Mouse (Mus musculus) heart, adult 9 months (tissue): Measurements from ENCODE around the gene Smyd2.

ENCODE experiments used
- DNase-seq, 2 experiments: peaks; one replicate each; pipeline ENCODE4 v3.0.0; 2022; ENCODE audit warnings: low spot score in 2 of 2

Smyd2 gene

DNA sequence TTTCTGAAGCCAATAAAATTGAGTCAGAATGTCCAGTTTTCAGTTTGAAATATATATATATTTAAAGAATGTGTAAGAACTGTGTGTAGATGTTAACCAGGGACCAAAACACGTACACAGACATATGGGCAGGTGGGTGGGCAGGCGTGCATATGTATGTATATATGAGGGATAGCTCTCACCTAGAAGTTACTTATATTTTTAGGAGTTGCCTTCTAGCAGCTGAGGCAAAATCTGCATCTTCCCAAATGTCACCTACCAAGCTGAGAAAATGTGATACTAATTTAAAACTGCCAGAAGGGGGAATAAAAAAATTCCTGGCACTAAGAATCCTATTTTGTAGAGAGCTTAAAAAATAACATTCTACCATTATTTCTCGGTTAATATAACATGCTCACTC lies 2.4 kb downstream of the Smyd2 start:
- no peak for DNase-seq

DNA sequence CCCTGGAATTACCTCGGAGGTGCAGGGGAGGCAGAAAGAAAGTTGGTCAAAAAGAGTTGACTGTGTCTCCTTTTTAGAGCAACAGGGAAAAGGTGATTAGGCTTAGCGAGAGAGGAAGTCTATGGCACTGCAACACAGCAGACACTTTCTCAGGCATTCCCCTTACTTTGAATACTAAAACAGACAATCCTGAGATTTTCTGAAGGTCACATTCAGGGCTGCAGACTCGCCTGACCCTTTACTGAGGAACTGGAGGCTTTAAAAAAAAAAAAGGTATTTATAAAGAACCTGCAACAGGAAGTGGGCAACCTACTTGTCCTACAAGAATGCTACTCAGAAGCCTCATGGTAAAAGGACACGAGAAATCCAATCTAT lies 5.0 kb downstream of the Smyd2 start:
- no peak for DNase-seq

DNA sequence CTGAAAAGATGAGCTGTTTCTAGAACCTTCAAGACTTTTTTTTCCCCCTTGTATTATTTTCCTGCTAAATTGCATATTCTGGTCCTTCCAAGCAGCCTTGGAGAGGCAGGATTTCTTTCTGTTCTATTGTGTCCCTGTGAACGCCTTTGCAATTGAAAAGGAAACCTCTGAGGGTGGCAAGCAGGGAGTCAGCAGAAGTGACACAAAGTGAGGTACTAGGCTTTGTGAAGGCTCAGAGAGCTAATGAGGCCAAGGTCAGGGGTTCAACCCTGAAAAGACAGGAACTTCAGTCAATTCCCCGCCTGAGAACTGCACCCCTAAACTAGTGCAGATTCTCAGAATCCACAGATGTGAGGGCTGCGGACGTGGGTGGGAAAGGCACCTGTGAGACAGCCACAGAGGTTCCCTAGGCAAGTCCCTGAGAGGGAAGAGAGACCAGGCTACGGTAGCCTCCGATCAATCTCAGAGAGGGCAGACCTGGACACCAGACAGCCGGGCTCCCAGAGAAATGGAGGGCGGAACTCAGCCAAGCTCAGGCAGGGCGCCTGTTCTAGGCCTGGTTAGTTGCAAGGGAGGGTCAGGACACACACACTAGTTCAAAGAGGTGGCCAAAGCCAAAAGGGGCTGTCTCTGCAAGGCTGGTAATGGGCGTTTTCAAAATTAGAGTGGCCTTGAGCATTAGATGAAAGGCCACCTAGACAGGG lies 5.6 kb downstream of the Smyd2 start:
- DNase-seq, result no peak

DNA sequence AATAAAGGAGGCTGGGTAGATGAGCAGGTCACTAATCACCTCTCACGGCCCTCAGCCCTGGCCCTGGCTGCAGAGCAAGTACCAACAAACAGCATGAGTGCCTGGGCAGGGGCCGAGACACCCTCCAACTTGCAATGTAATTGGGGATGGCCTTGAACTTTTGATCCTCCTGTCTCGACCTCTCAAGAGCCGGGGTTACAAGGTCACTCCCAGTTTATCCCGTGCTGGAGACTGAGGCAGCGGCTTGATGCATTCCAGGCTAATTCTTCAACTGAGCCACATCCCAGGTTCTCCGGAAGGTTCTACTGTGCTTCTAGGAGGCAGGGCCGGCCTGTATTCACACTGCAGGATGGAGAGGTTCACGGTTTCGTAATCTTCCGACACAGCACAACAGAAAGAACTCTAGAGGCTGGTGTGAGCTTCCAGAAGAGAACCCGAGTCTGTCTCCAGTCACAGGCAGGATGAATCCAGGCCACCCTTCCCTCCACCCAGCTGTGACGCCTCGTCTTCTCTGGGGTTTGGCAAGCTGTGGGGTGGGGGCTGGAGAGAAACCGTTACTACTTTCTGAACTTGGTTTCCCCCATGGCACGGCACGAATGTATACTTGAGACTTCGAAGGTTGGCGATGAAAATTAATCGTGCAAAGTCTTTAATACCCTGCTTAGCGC lies 8.9 kb downstream of the Smyd2 start:
- DNase-seq, result no peak

DNA sequence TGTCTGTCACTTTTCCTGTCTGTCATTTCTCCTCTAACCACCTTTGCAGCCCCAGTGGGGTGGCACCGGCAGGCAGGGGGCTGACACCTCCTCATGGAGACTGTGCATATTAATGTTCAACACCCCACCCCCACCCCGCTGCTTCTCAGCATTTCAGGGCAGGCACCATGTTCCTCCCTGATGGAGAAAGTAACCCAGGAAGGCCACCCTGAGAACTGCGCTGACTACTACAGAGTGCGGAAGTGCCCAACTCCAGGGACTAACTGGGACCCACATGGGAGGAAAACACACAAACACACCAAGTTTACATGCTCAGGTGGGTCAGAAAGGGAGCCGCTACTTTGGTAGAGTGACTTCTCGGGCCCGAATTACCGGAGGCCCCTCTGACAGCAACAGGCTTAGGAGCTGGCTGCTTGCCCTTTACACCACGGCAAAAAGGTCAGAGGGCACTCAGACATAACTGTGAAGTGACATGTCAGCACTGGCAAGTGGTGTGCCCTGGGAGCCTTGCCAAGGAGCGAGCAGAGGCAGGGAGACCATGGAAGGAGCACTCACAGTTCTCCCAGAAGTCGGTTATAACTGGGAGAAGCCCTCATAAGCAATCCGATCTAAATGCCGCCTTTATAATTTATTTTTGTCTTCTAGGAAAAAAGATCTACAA lies 11.3 kb downstream of the Smyd2 start:
- peak in 1 of 2 experiments; percentile 64 for DNase-seq

DNA sequence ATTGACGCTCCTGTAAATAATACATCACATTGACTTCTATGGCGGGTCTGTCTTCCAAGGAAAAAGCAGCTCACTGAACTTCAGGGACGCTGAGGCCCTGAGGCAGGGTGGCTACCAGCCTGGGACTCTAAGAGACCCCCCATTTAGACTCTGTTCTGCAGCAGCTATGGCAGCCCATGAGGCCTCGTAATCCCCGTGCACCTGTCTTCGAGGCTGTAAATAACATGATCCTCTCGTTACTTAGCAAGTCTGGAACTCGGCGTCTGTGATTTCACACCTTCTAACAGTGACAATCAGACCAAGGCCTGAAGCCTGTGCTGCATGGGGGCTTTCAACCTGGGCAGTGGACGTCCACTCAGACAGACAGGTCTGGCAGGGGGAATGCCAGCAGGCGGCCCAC lies 19.0 kb downstream of the Smyd2 start:
- DNase-seq, result no peak

DNA sequence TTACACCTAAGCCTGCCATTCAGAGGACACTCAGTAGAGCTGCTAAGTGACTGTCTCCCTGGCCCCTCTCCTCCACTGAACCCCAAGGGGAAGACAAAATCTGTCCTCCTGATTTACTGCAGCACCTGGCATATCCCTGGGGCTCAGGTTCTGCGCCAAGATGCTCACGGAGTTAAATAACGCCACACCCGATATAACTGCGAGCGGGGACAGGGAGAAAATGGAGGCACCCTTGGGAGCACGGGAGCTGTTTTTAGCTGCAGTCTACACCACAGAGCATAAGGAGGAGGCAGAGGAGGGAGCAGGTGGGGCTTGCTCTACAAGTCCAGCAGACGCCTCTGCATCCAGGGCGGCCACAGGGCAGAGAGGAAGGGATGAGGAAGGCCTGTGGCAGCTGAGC lies 19.8 kb downstream of the Smyd2 start:
- no peak for DNase-seq

DNA sequence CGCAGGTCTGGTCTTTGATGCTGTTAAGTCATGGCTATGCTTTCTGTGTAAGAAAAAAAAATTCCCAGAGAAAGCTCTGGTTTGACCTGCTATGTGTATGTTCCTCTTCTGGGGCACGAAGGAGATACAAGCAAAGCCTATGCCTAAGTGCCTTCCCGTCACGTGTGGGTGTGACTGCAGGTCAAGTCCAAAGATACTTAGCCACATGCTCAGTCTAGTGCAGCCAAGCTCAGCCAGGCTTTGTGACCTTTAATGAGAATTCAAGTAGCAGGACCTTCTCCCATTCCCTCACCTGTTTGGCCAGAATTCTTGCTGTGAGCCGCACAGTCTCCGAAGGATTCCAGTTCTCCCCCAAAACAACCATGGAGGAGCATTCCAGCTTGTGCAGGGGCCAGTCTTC lies 22.6 kb downstream of the Smyd2 start:
- DNase-seq, result no peak

DNA sequence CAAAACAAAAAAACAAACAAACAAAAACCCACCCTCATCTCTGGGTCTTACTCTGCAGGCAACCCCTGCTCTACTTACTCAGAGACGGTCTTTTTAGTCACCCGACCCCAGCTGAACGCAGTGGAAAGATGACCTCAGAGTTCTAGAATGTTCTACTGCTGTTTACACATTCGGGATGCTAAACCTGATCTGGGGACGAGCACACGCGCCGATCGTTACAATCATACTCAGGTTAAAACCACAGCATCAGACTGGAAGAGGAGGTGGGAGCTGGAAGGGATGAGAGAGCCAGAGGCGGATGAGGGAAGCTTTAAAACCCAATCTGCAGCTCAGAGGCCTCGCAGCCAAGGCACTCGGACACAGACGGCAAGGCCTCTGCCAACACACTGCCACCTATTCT lies 23.5 kb downstream of the Smyd2 start:
- DNase-seq, result no peak

DNA sequence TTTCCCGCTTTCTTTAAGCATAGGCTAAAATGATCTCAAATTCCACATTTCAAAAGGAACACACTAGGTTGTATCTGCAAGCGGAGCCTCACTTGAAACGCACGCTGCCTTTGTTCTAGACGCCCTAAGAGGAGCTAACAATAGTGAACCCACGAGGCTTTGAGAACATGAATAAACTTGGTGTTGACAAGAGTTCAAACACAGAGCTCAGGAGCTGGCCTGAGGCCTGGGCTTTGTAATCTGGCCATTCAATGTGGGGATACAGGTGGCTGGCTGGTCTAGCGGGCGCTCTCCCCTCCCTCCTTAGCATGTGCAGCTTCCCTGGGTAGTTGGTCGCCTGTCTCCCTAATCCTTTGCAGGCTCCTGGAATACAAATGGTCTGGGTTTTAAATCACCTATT lies 24.3 kb downstream of the Smyd2 start:
- no peak for DNase-seq

DNA sequence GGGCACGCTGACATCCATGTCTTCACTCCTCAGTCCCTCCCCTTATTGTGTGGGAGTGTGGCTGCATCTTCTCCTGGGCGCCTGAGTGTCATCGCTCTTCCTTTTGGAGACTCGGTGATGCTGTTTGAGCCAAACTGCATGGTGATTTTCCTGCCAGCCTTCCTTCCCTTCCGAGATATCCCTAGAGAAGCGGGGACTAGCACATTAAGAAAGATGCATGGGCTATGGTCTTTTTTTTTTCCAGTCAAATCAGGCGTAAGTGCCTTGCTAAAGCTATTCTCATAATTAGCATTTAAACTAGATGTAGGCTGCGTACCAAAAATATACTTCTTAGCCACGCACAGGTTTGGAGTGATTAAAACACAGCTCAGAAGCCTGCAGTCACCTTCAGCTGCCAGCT lies 28.0 kb downstream of the Smyd2 start:
- no peak for DNase-seq

DNA sequence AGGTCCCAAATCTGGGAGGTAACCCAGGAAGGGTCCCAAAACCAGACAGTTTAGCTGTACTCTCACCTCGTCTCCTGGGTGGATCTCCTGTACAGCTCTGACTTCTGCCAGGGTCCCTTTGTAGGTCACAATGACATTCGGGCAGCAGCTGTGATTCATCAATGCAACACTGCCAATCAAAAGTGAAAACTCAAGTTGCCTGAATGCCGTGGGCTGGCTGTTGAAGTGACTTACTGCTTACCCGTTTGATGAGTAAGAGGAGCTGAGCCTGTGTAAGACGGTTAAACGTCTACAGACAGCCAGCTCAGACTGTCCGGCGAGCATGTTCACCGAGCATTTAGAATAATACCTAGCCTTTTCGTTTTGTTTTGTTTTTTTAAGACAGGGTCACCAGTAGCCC lies 33.4 kb downstream of the Smyd2 start:
- no peak for DNase-seq

DNA sequence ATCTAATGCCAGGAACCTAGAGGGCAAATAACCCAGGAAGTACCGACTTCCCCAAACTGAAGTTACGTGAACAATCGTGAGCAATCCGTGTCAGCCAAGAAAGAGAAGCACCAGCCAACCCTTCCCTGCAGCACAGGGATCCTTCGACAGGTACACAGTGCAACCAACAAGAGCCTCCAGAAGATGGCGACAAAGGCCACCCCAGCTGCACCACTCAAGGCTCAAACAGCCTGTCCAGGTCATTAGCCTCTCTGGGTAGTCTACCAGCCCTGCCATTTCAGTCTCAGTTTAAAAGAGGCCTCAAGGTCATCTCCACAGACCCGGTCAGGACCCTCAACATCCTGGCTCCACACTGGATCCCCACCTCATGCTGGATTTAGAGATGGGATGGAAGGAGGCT lies 34.6 kb downstream of the Smyd2 start:
- peak in 1 of 2 experiments; percentile 43 for DNase-seq

DNA sequence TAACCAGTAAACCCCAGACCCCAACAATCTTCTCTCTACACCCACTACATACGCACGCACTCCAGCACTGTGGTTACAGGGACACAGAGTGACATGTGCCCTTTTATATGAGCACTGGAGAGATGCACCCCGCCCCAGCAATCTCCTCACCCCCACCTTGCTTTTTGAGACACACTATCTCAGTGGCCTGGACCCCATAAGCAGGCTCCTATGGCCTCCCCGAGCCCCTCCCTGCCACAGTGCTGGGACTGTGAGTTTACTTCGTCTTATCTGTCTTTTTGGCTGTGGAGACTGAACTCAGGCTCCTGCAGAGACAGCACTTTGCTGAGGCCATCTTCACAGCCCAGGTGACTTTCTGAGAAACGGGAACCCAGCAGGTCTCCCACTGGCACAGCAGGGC lies 36.2 kb downstream of the Smyd2 start:
- no peak for DNase-seq

DNA sequence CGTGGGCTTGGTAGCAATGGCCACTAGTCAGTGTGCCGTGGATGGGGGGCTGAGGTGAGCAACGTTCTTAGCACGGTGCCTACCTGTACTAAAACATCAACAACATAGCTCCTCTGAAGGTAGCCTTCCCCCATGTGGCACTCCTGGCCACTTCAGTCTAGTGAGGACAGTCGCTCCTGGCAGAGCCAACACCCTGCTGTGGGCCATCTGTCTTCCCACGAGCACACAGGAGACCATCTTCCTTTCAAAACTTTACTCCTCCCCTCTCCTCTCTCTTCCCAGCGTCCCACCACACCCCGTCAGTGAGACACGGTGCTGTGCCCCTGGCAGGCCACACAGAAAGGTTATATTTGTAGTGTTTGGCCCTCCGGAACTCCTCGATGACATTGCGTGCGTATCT lies 37.2 kb downstream of the Smyd2 start:
- no peak for DNase-seq

DNA sequence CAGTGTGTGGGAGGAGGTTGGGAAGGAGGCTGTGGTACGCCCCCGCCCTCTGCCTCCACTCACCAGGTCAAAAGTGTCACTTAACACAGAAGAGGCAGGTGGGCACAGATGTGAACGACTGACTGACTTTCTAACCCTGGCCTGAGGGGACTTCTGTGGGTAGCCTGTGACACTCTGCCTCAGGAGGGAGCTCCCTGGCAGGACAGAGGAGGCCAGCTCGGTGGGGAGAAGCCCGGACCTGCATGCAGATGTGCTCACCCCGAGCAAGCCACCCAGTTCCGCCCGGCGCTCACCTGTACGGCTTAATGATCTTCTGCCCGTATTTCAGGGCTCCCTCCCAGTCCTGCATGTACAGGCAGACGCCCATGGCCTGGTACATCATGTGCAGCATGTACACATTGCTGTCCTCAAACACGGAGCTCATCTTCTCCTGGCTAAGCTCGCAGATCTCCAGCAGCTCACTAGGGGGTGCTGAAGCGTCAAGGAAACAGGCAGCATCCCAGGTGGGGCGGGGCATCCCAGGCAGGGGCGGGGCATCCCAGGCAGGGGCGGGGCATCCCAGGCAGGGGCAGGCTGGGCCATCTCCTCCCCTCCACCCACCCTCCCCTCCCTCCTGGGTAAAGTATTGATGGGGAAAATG lies 38.5 kb downstream of the Smyd2 start:
- DNase-seq, result no peak

DNA sequence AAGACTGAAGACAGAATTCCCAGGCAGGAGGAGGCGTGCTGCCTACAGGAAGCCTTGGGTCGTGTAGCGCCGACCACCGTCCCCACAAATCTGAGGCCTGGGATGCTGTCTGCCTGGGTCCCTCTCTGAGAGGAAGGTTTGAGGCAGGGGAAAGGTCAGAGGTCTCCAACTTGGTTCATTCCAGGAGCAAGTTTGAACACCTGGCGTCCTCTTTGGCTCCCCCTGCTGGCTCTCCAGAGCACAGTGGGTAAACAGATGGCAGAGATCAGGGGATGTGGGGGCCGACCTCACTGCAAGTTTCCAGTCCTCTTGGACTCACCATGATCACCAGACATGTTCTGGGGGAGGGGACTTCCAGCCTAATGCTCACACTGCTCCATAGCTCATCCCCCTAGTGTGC lies 39.3 kb downstream of the Smyd2 start:
- DNase-seq, result no peak

DNA sequence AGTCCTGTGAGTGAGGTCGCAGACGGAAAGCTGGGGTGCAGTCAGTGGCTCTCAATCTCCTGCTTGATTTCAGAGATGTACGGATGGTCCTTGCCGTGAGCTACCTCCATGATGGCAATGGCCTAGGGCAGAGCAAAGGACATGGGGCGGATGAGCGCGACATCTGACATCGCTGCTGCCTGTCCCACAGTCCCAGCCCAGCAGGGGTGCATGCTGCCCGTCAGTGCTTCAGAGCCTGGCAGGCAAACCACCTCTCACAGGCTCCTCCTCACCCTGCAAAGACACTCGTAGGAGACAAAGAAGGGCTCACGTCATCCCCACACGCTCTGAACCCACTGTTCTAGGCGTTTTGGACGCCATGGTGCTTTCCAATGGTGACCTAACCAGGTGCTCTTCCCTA lies 41.4 kb downstream of the Smyd2 start:
- DNase-seq, result no peak

DNA sequence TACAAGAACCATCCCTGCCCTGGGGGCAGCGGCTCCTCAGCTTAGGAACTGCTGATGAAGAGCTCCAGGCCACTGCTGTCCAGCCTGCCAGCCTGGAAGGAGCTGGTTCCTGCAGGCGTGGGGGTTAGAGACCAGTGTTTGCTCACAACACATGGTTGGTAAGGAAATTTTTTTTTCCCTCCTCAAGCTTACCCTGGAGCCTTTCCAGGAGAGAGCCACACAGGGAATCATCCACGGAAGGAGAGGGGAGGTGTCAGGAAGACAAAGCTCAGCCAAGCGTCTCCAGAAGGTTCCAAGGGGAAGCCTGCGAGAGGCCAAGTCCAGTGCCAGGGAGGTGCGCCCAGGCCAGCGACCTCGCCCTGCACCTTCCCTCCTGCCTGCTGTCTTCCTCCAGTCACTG lies 42.2 kb downstream of the Smyd2 start:
- peak; percentile 58 to 72 for DNase-seq

DNA sequence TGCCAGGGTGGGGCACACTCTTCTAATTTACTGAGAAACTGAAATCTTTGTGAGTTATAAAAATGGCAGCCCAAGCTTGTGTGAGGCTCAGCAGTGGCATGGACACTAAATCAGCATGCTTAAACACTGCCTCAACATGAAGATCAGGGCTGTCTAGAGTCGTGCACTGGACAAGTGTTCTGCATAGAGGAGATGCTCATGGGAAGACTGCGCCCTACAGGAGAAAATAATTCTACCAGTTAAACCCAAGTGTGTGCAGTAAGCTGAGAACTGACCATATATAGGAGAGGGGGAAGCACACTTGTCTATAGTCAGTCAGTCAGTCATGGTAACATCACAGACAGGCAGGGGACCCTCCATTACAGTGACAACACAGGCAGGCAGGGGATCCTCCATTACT lies 43.0 kb downstream of the Smyd2 start:
- DNase-seq, result no peak

DNA sequence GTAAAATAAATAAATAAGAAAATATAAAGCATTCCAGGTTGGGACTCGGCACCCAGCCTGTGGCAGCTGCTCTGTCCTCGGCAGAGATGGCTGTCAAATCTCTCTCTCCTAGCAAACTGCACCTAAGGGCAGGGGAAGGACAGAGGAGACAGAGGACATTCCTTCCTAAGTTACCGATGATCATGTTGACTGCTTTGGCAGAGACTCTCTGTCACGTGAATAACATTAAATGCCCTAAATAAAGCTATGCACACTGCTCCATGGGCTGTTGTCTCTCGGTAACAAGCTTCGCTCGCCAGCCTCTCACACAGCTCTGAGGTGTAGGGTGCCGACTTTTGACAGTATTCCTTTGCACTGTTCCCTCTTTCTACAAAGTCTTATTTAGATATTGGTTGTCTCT lies 46.0 kb downstream of the Smyd2 start:
- peak; percentile 55 to 66 for DNase-seq

DNA sequence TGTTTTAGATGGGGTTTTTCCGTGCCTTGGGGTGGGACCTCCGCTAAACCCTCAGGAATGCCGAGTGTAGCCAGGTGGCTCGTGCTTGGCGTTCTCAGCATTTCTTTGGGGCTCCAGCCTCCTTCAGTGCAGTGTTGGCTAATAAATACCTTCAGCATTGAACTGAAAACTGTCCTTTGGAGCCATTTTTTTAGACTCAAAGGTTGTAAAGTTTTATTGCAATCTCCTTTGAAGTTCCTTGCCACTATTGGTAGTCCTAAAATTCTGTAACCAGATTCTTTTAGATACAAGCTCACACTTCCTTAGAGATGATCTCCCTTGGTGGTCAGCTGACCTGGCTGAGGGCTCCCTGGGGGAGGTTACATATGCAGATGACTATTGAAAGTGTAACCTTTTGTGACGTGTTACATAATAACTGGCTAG lies 46.7 kb downstream of the Smyd2 start:
- no peak for DNase-seq

DNA sequence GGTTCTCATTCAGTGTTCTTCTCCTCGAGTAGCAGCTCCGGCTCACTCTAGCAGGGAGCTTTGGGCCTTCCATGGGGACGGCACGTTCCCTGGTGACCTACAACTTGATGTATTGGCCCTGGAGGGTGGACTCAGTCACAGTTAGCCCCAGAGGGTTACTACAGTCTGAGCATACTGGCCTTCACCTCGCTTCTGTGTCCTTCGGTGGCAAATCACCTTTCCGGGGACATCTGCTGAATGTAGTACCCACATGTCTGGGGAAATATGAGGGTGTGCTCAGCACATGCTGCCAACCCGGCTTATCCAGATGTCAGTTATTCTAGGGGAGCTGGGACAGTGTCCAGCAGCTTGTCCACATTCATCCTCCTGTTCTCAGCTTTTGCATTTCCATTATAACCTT lies 48.6 kb downstream of the Smyd2 start:
- DNase-seq, result peak in 1 of 2 experiments; percentile 50
